Mouse (Mus musculus) kidney, adult 11 months (tissue): ENCODE data around the gene 4930442H23Rik.
A peak's percentile ranks its signal among the peaks of the same experiment; 100 is the strongest.

Source experiments
- DNase-seq: peaks from one replicate; pipeline ENCODE4 v3.0.0; 2022

4930442H23Rik gene

DNA sequence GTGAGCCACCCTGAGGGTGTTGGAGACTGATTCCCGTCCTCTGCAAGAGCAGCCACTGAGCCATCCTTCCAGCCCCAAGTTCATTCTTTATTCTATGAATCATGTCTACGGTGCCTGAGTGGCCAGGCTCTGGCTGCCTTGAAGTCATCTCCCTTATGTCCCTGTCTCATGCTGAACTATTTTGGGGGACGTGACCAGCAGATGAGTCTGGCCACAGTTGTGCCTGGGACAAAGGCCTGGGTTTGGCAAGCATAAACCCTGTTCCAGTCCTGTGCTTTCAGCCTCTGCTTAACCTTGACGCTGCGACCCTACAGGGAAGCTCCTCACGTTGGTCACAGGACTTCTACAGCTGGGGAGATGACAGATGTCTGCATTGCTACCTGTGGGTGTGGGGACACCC, 13.7 kb upstream of the 4930442H23Rik start:
- no peak for DNase-seq

DNA sequence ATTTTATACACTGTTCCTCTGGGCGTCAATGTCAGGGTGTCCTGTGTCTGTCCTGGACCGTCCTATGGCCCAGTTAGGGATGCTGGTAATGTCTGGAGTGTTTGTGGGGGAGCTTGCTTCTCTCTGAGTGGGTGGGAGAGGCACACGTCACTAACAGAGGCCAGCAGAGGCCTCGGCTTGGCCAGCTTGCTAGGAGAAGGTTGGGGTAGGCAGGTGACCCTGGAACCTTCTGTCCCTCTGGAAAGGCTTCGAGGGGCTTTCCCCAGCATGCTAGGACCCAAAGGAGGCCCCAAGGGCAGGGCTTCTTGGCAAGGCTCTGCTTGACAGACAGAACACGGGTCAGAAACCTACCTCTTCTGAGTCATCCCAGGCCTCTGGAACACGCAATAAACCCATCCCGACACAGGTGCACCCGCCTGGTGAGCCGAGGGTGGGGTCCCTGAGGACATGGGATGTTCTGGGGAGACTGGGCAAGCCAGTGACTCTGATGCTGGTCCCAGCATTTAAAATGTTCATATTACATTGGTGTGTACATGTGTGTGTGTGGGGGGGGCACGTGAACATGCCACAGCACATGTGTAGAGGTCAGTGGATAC, 12.9 kb upstream of the 4930442H23Rik start:
- DNase-seq, result no peak

DNA sequence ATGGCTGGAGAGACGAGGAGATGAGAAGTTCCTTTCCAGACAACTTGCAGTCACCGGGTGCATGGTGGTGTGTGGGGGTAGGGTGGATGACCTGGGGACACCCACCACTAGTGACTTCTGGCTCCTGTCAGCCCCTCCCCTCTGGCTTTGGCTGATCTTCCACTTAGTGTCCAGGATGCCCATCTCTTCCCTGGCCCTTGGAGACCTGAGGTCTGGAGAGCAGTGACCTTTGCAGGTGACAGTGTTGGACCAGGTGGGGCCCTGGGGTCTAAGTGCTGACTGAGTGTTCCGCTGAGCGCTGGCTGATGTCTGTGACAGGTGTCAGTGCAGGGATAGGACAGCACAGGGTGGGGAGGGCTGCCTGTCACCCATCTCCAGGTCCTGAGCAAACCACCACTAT, 11.7 kb upstream of the 4930442H23Rik start:
- DNase-seq, result no peak

DNA sequence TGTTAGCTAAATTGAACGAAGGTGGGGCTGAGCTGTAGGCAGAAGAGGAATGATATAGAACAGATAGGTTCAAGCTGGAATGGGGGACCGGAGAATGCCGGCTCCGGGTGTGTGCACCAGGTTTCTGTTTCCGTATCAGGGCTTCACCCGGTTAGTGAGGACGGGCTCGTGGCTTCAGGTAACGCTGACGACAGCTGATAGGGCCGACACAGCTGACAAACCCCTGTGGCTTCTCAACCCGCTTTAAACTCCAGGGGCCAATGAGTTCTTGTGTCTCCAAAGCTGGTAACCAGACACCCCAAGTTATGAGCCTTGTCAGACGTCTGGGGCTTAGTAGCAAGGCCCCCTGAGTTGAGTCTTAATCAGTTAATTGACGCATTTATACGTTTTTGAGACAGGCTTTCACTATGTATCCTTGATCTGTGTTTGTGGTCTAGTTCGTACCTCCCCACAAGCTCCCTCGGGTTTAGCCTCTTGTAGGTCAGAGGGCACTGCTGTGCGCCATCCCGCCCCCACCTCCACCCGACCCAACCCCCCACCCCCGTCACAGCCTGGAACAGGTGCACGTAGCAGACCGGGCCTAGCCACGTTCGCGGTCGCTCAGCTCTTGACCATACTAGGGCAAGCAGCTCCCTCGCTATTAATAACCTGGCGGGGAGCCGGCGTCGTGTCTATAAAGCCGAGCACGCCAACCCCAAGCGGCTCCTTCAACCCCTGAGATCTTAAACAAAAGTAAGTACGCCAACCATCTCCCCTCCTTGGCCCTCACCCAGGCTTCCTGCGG, 10.5 kb upstream of the 4930442H23Rik start:
- no peak for DNase-seq

DNA sequence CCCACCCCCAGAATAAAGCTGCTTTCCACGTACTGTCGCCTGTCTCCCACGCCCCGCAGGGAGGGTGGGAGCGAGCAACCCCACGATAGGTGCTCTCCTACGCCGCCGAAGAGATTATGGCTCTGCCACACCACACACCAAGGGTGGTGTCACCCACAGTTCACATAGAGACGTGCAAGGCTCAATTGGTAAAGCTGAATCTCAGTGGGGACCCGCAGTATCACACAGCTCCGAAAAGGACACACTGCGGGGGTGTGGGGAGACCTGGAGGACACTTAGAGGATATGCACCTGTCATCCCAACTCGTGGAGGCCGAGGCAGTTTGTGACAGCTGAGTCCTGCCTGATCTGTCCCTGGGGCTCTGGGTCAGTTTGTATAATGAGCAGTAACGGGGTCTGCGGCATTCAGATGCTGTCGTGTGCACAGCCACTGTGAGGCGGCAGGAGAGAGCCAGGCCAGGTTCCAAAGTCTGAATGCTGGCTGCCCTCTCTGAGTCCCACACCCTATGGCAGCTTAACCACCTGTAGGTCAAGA, 9.4 kb upstream of the 4930442H23Rik start:
- DNase-seq, result peak; percentile 55

DNA sequence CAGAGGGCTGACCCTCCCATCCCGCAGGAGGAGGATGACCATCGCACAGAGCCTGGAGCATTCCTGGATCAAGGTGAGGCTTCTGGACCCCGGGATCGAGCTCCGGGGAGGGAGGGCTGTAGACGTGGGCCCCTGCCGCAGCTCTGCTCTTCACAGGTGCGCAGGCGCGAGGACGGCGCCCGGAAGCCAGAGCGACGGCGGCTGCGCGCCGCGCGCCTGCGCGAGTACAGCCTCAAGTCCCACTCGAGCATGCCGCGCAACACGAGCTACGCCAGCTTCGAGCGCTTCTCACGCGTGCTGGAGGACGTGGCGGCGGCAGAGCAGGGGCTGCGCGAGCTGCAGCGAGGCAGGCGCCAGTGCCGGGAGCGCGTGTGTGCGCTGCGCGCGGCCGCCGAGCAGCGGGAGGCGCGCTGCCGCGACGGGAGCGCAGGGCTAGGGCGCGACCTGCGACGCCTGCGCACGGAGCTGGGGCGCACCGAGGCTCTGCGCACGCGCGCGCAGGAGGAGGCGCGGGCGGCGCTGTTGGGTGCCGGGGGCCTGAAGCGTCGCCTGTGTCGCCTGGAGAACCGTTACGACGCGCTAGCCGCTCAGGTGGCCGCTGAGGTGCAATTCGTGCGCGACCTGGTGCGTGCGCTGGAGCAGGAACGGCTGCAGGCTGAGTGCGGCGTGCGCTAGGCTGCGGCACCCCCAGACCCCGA, 8.8 kb upstream of the 4930442H23Rik start:
- DNase-seq, result peak; percentile 83

DNA sequence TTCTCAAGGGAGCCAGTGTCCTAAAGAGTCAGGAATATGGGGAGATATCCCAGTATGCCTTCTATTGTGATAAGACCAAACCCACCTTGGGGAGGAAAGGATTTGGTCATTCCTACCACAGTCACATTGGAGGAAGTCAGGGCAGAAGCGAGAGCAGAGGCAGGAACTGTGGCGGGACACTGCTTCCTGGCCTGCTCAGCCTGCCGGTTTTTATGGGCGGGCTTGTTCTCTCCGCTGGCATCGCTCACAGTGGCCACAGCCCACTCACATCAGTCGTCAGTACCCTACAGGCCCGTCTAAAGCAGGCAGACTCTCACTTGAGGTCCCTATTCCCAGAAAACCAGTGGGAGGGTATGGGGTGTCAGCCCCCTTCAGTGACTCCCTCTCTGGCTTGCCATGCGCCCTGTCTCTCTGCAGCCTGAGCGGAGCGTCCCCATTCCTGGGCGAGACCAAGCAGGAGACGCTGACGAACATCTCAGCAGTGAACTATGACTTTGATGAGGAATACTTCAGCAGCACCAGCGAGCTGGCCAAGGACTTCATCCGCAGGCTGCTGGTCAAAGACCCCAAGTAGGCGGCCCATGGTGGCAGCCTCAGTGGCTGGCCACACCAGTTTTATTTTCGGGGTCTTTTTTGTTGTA, 7.8 kb upstream of the 4930442H23Rik start:
- peak; percentile 26 for DNase-seq

DNA sequence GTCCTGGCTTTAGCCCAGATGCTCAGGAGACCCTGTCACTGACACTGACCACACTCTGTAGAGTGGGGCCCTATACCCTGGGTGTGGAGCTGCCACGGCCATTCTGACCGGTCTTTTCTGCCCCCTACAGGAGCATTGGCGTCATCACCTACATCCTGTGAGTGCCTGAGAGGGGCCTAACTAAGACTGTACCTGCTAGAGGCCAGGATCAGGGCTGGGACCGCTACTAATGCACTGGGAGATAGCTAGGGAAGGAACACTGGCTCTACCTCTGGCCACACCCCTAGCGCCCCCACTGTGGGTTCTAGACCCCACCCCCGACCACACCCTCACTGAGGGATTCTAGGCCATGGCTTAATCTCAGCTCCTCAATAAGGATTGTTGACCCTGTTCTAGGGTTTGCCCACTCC, 7.3 kb upstream of the 4930442H23Rik start:
- peak; percentile 24 for DNase-seq

DNA sequence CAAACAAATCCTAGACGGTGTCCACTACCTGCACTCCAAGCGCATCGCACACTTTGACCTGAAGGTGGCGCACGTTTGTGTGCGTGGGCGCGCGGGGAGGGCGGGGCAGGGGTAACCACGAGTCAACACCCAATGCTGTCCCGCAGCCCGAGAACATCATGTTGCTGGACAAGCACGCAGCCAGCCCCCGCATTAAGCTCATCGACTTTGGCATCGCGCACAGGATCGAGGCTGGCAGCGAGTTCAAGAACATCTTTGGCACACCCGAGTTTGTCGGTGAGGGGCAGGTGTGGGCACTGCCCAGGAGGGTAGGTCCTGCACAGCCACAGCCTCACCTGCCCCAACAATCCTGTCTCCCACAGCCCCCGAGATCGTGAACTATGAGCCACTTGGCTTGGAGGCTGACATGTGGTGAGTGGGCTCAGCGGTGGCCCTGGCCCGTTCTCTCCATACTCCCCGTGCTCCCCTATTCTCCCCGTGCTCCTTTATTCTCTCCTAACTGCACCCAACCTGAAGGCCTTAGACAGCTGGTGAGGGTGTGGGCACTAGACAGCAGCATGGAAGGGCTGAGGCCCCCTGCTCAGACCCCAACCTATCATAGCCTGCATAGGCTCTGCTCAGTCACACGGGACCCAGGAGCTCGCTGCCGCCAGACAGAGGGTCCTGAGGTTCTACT, 6.7 kb upstream of the 4930442H23Rik start:
- DNase-seq, result peak; percentile 29

DNA sequence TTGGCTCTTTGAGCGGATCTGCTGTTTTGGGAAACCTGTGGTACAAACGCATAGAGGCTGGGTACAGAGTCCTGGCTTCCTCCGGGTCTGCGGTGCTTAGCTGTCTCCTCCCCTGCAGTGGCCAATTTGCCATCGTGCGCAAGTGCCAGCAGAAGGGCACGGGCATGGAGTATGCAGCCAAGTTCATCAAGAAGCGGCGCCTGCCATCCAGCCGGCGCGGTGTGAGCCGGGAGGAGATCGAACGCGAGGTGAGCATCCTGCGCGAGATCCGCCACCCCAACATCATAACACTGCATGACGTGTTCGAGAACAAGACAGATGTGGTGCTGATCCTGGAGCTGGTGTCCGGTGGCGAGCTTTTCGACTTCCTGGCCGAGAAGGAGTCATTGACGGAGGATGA, 6.2 kb upstream of the 4930442H23Rik start:
- DNase-seq, result no peak

DNA sequence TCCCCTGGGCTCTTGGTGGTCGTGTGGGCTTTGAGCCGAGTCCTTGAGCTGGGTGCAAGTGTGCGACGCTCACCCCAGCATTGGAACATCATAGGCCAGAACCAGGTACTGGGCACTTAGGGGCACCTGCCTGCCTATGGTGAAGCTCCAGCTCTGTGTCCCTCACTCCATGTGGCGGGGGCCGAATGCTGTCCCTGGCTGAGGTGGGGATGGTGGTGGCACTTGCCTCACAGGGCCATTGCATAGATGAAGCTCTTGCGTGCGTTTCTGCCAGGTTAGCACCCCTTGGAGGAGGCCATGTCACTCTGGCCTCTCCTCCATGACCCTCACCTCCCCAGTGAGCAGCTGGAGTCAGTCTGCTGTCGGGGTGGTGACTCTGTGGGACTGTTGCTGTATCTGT, 3.5 kb upstream of the 4930442H23Rik start:
- no peak for DNase-seq

DNA sequence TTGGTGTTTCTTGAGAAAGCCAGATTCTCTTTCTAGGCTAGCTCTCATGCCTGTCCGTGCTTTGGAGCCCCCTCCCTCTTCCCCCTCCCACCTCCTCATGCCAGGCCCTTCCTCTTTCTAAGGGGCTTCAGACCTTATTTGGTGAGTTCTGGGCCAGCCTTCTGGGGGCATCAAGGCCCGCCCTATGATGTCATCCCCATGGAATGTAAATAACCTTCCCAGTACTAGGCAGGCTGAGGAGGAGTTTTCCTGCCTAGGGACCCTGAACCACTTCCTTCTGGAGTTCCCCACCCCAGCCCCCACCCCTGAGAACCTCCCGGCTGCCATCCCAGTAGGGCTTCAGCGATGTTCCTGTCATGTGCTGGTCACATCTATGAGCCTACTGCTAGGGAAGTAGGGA, 1.1 kb upstream of the 4930442H23Rik start:
- no peak for DNase-seq

DNA sequence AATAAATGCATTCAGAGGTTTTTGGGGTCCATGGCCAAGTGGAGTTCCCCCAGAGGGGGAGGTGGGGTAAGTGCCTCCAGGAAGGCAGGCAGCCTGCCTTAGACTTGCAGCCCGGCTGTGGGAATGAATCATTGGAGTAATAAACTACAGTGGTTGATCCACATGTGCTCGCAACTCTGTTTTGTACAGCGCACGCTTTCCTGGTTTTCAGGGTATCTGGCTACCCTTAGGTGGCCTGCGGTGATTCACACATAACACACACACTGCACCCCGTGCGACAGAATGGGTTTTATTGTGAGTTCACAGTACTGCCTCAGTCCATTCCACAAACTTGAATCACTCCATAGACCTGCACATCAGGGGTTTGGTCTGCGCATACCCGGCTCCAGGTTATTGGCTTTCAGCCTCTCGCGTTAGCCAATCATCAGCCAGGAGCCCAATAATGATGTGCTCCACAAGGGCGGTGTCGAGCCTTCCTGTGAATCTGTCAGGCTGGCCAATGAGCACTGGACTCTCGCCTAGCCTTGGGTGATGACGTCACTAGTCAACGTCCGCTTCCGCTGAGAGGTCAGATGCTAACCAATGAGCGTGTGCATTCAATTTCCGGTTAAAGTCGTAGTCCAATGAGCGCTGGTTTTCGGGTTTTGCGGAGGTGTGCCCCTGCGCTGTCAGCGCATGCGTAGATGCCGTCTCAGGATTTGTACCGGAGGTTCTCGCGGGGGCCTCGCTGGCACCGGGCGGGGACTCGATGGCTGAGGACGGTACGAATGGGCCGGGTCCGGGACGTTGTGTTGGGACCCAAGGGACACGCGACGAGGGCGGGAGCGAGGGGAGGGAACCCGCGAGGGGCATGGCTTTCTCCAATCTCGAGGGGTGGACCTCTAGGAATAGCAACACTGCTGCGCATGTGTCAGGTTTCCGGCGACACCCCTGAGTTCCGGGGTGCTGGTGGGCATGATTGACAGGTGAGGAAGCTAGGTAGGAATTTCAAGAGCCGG, 1.0 kb downstream of the 4930442H23Rik start, which contains the start of gene Dapk3:
Dapk3 (plus strand) TSS at position 670 of the 998 bp plus-strand sequence.
- DNase-seq, result peak; percentile 98

DNA sequence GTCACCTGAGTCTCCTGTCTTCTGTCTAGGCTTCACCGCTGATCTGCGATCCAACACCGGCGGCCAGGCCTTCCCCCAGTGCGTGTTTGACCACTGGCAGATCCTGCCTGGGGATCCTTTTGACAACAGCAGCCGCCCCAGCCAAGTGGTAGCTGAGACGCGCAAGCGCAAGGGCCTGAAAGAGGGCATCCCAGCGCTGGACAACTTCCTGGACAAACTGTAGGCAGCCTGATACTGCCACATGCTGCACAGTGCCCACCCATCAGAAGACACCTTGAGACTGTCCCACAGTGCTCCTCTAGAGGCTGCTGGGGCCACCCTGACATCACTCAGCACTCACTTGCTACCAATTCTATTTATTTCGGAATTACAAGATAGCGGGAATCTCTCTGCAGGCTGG, 1.8 kb downstream of the 4930442H23Rik start:
- DNase-seq, result peak; percentile 26

DNA sequence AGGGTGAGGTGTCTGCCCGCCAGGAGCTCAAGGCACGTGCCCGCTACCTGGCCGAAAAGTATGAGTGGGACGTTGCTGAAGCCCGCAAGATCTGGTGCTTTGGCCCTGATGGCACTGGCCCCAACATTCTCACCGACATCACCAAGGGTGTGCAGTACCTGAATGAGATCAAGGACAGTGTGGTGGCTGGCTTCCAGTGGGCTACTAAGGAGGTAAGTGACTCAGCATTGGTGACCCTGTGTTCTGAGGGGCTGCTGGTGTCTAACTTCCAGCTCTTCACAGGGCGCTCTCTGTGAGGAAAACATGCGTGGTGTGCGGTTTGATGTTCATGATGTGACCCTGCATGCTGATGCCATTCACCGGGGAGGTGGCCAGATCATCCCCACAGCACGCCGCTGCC, 2.7 kb downstream of the 4930442H23Rik start:
- DNase-seq, result no peak

DNA sequence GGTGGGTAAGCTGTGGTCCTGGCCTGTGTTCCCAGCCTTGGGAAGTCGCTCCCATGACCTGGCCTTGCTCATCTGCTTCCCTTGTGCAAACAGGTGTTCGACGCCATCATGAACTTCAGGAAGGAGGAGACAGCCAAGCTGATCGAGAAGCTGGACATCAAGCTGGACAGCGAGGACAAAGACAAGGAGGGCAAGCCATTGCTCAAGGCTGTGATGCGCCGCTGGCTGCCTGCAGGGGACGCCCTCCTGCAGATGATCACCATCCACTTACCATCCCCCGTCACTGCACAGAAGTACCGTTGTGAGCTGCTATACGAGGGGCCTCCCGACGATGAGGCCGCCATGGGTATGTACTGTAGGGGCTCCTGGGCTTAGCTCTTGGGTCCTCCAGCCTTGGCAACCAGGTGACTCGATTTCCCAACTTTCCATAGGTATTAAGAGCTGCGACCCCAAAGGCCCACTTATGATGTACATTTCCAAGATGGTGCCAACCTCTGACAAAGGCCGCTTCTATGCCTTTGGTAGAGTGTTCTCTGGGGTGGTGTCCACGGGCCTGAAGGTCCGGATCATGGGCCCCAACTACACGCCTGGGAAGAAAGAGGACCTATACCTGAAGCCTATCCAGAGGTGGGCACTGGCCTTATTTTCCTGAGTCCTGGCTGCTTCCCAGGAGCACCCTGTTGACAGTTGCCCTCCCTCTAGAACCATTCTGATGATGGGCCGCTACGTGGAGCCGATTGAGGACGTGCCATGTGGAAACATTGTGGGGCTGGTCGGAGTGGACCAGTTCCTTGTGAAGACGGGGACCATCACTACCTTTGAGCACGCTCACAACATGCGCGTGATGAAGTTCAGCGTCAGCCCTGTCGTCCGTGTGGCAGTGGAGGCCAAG, 4.0 kb downstream of the 4930442H23Rik start:
- DNase-seq, result no peak

DNA sequence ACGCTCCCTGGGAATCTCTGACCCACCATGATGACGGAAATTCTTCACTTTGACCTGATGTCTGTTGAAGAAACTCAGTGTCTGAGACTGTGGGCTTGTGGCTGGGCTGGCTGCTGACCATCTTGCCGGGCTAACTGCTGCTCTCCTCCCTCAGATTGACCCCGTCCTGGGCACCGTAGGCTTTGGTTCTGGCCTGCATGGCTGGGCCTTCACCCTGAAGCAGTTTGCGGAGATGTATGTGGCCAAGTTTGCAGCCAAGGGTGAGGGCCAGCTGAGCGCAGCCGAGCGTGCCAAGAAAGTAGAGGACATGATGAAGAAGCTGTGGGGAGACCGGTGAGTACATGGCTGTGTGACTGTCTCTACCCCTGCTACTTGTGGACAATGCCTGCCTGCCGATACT, 4.7 kb downstream of the 4930442H23Rik start:
- no peak for DNase-seq

DNA sequence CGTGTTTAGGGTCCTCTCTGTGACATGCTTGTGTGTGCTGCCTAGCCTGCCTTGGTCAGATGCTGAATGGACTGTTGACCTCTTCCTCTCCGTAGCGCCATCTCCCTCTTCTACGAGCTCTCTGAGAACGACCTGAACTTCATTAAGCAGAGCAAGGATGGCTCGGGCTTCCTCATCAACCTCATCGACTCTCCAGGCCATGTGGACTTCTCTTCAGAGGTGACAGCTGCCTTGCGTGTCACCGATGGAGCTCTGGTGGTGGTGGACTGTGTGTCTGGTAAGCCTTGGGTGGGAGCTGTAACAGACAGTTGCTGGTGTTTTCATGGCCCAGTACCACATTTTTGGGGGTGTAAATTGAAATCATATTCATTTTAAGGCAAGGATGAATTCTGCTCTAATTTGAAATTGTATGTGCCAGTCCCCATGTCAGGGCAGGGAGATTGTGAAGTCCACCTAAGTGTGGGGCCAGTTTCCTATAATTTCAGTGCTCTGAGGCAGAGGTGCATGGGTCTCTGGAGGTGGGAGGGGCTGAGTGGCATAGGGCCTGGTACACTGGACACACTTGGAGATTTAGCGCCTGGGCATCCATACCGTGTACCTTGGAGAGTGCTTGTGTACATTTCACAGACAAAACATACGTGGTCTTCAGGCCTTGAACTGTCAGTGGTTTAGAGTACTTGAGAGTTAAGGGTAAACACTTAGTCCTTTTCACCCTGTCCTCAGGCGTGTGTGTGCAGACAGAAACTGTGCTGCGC, 5.5 kb downstream of the 4930442H23Rik start:
- DNase-seq, result no peak

DNA sequence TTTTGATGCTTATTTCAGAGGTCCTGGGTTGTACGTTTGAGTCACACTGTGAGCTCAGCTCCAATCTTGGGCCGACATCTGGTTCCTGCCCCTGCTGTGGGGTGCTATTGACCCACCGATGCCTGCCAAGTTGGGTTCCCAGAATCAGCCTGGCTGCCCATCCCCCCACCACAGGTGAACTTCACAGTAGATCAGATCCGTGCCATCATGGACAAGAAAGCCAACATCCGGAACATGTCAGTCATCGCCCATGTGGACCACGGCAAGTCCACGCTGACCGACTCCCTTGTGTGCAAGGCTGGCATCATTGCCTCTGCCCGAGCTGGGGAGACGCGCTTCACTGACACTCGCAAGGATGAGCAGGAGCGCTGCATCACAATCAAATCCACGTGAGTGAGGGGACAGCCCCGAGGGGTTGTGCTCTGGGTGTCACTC, 6.1 kb downstream of the 4930442H23Rik start:
- peak; percentile 61 for DNase-seq
